Mouse (Mus musculus) lung, embryonic 14.5 days (tissue): Measurements from ENCODE around the gene Lrrc75a. TPM values are rescaled to one million over a fixed set of nuclear protein-coding genes. Genes with fewer than 3 reads are reported as not detected.
A peak's percentile ranks its signal among the peaks of the same experiment; 100 is the strongest.

Source experiments
- ATAC-seq: fragments of 200-750 bp; cut with Nextera tagmentation; 2 replicates; pipeline ENCODE4 v1.8.0; 2017; ENCODE audit warnings: mild to moderate bottlenecking, moderate TSS enrichment, moderate library complexity; ENCODE audit not compliant: insufficient read depth
- DNase-seq: peaks from one replicate; pipeline ENCODE4 v3.0.0-alpha.2; 2015
- H3K27ac ChIP-seq: fragments of 300-500 bp; sonication (generic); 2 replicates; pipeline ENCODE4 v1.5.1; 2014; ENCODE audit warnings: low read depth, mild to moderate bottlenecking, moderate library complexity
- H3K27me3 ChIP-seq: fragments of 300-500 bp; sonication (generic); 2 replicates; pipeline ENCODE4 v1.6.1; 2014; ENCODE audit warnings: low read length, control low read depth; ENCODE audit not compliant: insufficient read depth
- H3K36me3 ChIP-seq: fragments of 300-500 bp; sonication (generic); 2 replicates; pipeline ENCODE4 v1.6.1; 2014; ENCODE audit warnings: control low read depth; ENCODE audit not compliant: insufficient read depth
- H3K4me1 ChIP-seq: fragments of 300-500 bp; sonication (generic); 2 replicates; pipeline ENCODE4 v1.6.1; 2014; ENCODE audit warnings: antibody characterized with exemption, control low read depth; ENCODE audit not compliant: insufficient read depth
- H3K4me2 ChIP-seq: fragments of 300-500 bp; sonication (generic); 2 replicates; pipeline ENCODE4 v1.6.1; 2014; ENCODE audit warnings: mild to moderate bottlenecking
- H3K4me3 ChIP-seq: fragments of 300-500 bp; sonication (generic); 2 replicates; pipeline ENCODE4 v1.5.1; 2014; ENCODE audit warnings: low read depth, low read length
- H3K9ac ChIP-seq: fragments of 300-500 bp; sonication (generic); 2 replicates; pipeline ENCODE4 v1.6.1; 2014
- H3K9me3 ChIP-seq: fragments of 300-500 bp; sonication (generic); 2 replicates; pipeline ENCODE4 v1.6.1; 2016; ENCODE audit warnings: low read depth, low read length, control low read depth
- CTCF ChIP-seq: IDR thresholded peaks from 2 replicates; pipeline ENCODE4 v1.5.1; 2016; ENCODE audit warnings: antibody characterized with exemption, low read depth
- WGBS: fragments of 180-500 bp; shearing (Covaris S2); extraction: QIAGEN DNeasy Blood & Tissue Kit; methylation state at CpG from one replicate; pipeline ENCODE4 v1.1.7; 2014; 5-methylcytosine and 5-hydroxymethylcytosine counted together
- polyA plus RNA-seq: library from polyadenylated mRNA; unstranded; fragments of >200 nt; fragmentation: Nextera tagmentation; extraction: Ambion mirVana; gene quantifications from 2 replicates; pipeline ENCODE4 v1.2.1, GENCODE M21; 2014

Gene Lrrc75a
- polyA plus RNA-seq: 14.1 and 16.4 TPM in 2 replicates

- H3K27ac ChIP-seq: peak within 1 kb of the TSS; percentile 89
These were observed at the start of gene Lrrc75a for GRCm38 (mm10) chr11:62647661-62648590. Gene Lrrc75a, minus strand, starts transcription at chr11:62648523.

GRCm38 (mm10) chr11:62695126-62695525, 46.8 kb upstream of the Lrrc75a start:
- no peak overlapping the region for H3K4me2 ChIP-seq
- H3K36me3 ChIP-seq: no peaks in the 10 kb centered on the region
- ATAC-seq (no peak), DNase-seq (no peak)
- no peak overlapping the region for H3K4me3 ChIP-seq
- H3K27ac ChIP-seq: no peak overlapping the region
- no peaks in the 10 kb centered on the region for H3K27me3 ChIP-seq
- 87% methylated on average over 8 of the region's 8 CpGs for WGBS
- no peak for TF ChIP-seq CTCF
- H3K9ac ChIP-seq: no peak overlapping the region
- H3K4me1 ChIP-seq: no peaks in the 10 kb centered on the region
- no peaks in the 10 kb centered on the region for H3K9me3 ChIP-seq

More at GRCm38 (mm10) chr11:62647661-62648590, at the start of gene Lrrc75a:
- peak; percentile 62 for ATAC-seq
- Histone ChIP-seq H3K4me2 (peak within 1 kb of the TSS; percentile 94), H3K9ac (peak within 1 kb of the TSS; percentile 77), H3K4me3 (peak within 1 kb of the TSS; percentile 75), H3K36me3 (0 out of 2 replicates have a peak, but pooled peaks cover 3% of the 10 kb centered on the region), H3K9me3 (no peaks in the 10 kb centered on the region), H3K4me1 (peaks cover 33% of the 10 kb centered on the region), H3K27me3 (no peaks in the 10 kb centered on the region)
- WGBS: 1% methylated on average over 44 of the region's 86 CpGs
- no peak for DNase-seq
- no peak for TF ChIP-seq CTCF

GRCm38 (mm10) chr11:62693299-62694184, 45.2 kb upstream of the Lrrc75a start:
- H3K9me3 ChIP-seq: no peaks in the 10 kb centered on the region
- no peak overlapping the region for H3K4me2 ChIP-seq
- H3K4me3 ChIP-seq: no peak overlapping the region
- DNase-seq (peak; percentile 95), ATAC-seq (peak; percentile 80)
- no peak overlapping the region for H3K9ac ChIP-seq
- H3K4me1 ChIP-seq: no peaks in the 10 kb centered on the region
- 19% methylated on average over 9 of the region's 11 CpGs for WGBS
- peak; percentile 78 for TF ChIP-seq CTCF
- no peaks in the 10 kb centered on the region for H3K27me3 ChIP-seq
- H3K36me3 ChIP-seq: no peaks in the 10 kb centered on the region
- no peak overlapping the region for H3K27ac ChIP-seq

GRCm38 (mm10) chr11:62691592-62691991, 43.3 kb upstream of the Lrrc75a start:
- ATAC-seq (no peak), DNase-seq (no peak)
- Histone ChIP-seq H3K9ac (no peak overlapping the region), H3K4me3 (no peak overlapping the region), H3K27me3 (no peaks in the 10 kb centered on the region), H3K9me3 (no peaks in the 10 kb centered on the region), H3K36me3 (no peaks in the 10 kb centered on the region), H3K4me2 (no peak overlapping the region), H3K27ac (no peak overlapping the region), H3K4me1 (no peaks in the 10 kb centered on the region)
- TF ChIP-seq CTCF: no peak
- 86% methylated on average over 3 of the region's 3 CpGs for WGBS

GRCm38 (mm10) chr11:62679954-62680353, 31.6 kb upstream of the Lrrc75a start:
- H3K9ac ChIP-seq: no peak overlapping the region
- no peaks in the 10 kb centered on the region for H3K27me3 ChIP-seq
- 66% methylated on average over 4 of the region's 4 CpGs for WGBS
- no peaks in the 10 kb centered on the region for H3K4me1 ChIP-seq
- H3K27ac ChIP-seq: no peak overlapping the region
- H3K4me2 ChIP-seq: no peak overlapping the region
- ATAC-seq (no peak), DNase-seq (no peak)
- TF ChIP-seq CTCF: no peak
- H3K36me3 ChIP-seq: no peaks in the 10 kb centered on the region
- no peak overlapping the region for H3K4me3 ChIP-seq
- no peaks in the 10 kb centered on the region for H3K9me3 ChIP-seq

GRCm38 (mm10) chr11:62678778-62679354, 30.5 kb upstream of the Lrrc75a start:
- DNase-seq (no peak), ATAC-seq (no peak)
- no peak overlapping the region for H3K4me2 ChIP-seq
- H3K4me3 ChIP-seq: no peak overlapping the region
- no peaks in the 10 kb centered on the region for H3K4me1 ChIP-seq
- no peak for TF ChIP-seq CTCF
- H3K9me3 ChIP-seq: no peaks in the 10 kb centered on the region
- WGBS: 81% methylated on average over 7 of the region's 7 CpGs
- H3K9ac ChIP-seq: no peak overlapping the region
- no peaks in the 10 kb centered on the region for H3K36me3 ChIP-seq
- no peak overlapping the region for H3K27ac ChIP-seq
- H3K27me3 ChIP-seq: no peaks in the 10 kb centered on the region
